ENCODE assay signal across 10 mouse cellular contexts in genomic region chr16:63091471-63092300, GRCm38 (mm10).
DNase-seq lines count a peak whose midpoint lies in the region; ATAC-seq and TF ChIP-seq lines count a peak whose summit lies in the region.
"Had no signal": no experiment of that assay in that cellular context is flagged by ENCODE, and none has a peak within 500 bp of the region (broad histone marks: within the 10 kb centered on the region; RNA-seq: fewer than 3 reads in every experiment).

No protein-coding gene starts in this region.

- H3K27me3 ChIP-seq in lung, embryonic 14.5 days (ENCODE audit: insufficient read depth, low read length): no peaks in the 10 kb centered on the region
- no peaks in the 10 kb centered on the region for H3K27me3 ChIP-seq in hindbrain, embryonic 11.5 days (ENCODE audit: control insufficient read depth, insufficient read depth, low read length)
- H3K27me3 ChIP-seq in kidney, embryonic 15.5 days: no peaks in the 10 kb centered on the region
- H3K27me3 ChIP-seq: liver, embryonic 13.5 days had no signal

- 0 out of 2 replicates have a peak, but pooled peaks cover 2% of the 10 kb centered on the region for H3K4me1 ChIP-seq in lung, embryonic 14.5 days (ENCODE audit: insufficient read depth)
- H3K4me1 ChIP-seq in hindbrain, embryonic 11.5 days (replicated peaks; ENCODE audit: control insufficient read depth, insufficient read depth, low read length): no peaks in the 10 kb centered on the region
- H3K4me1 ChIP-seq in kidney, embryonic 15.5 days: no peaks in the 10 kb centered on the region
- H3K4me1 ChIP-seq: liver, embryonic 13.5 days had no signal

- DNase-seq in lung, embryonic 14.5 days: peak; percentile 47
- DNase-seq in lung, postnatal 10 days: no peak
- DNase-seq in hindbrain, embryonic 11.5 days (ENCODE audit: low spot score): peak; percentile 69
- DNase-seq in mesoderm, embryonic 11.5 days (ENCODE audit: low read depth, low spot score): peak; percentile 71
- DNase-seq in right cerebral cortex, postnatal 4 days: peak; percentile 19
- DNase-seq in adrenal gland, postnatal 14 days: no peak
- DNase-seq: adrenal gland, adult 8-10 months; liver, embryonic 13.5 days had no signal

- ATAC-seq in lung, embryonic 14.5 days (ENCODE audit: insufficient read depth): no peak
- ATAC-seq in hindbrain, embryonic 11.5 days (ENCODE audit: low FRiP score): peak; percentile 91
- ATAC-seq in CD4-positive, CD25-positive, alpha-beta regulatory T cell, adult 4 months: no peak
- no peak for ATAC-seq in kidney, embryonic 15.5 days (replicated peaks; ENCODE audit: low FRiP score)

- H3K4me2 ChIP-seq in lung, embryonic 14.5 days: no peak overlapping the region
- H3K4me2 ChIP-seq in hindbrain, embryonic 11.5 days (replicated peaks; ENCODE audit: low read depth, low read length): no peak overlapping the region
- H3K4me2 ChIP-seq in kidney, embryonic 15.5 days: no peak overlapping the region
- H3K4me2 ChIP-seq: liver, embryonic 13.5 days had no signal

- no peak overlapping the region for H3K9ac ChIP-seq in lung, embryonic 14.5 days
- H3K9ac ChIP-seq in hindbrain, embryonic 11.5 days (ENCODE audit: low read depth, low read length): no peak overlapping the region
- H3K9ac ChIP-seq in kidney, embryonic 15.5 days: no peak overlapping the region
- H3K9ac ChIP-seq: liver, embryonic 13.5 days had no signal

- H3K4me3 ChIP-seq in lung, embryonic 14.5 days (ENCODE audit: low read depth, low read length): no peak overlapping the region
- H3K4me3 ChIP-seq in hindbrain, embryonic 11.5 days (ENCODE audit: low read depth, low read length): no peak overlapping the region
- H3K4me3 ChIP-seq in kidney, embryonic 15.5 days (replicated peaks): no peak overlapping the region
- H3K4me3 ChIP-seq: liver, embryonic 13.5 days had no signal

- no peaks in the 10 kb centered on the region for H3K36me3 ChIP-seq in lung, embryonic 14.5 days (ENCODE audit: insufficient read depth)
- H3K36me3 ChIP-seq in hindbrain, embryonic 11.5 days (ENCODE audit: control insufficient read depth, insufficient read depth, low read length): no peaks in the 10 kb centered on the region
- no peaks in the 10 kb centered on the region for H3K36me3 ChIP-seq in kidney, embryonic 15.5 days
- H3K36me3 ChIP-seq: liver, embryonic 13.5 days had no signal

- peak overlapping the region; percentile 37; the same call in 1 of the 2 replicates for H3K27ac ChIP-seq in lung, embryonic 14.5 days (ENCODE audit: low read depth)
- H3K27ac ChIP-seq in hindbrain, embryonic 11.5 days (ENCODE audit: low read depth, low read length): peak overlapping the region; percentile 66
- H3K27ac ChIP-seq in kidney, embryonic 15.5 days: no peak overlapping the region
- H3K27ac ChIP-seq: liver, embryonic 13.5 days had no signal

- 49% methylated on average over 11 of the region's 11 CpGs for WGBS in lung, embryonic 14.5 days
- WGBS in hindbrain, embryonic 11.5 days: 29% methylated on average over 11 of the region's 11 CpGs
- WGBS in kidney, embryonic 15.5 days: 53% methylated on average over 11 of the region's 11 CpGs

- H3K9me3 ChIP-seq in lung, embryonic 14.5 days (ENCODE audit: low read depth, low read length): no peaks in the 10 kb centered on the region
- no peaks in the 10 kb centered on the region for H3K9me3 ChIP-seq in hindbrain, embryonic 11.5 days (ENCODE audit: control insufficient read depth, low read length)
- H3K9me3 ChIP-seq in kidney, embryonic 15.5 days (replicated peaks): no peaks in the 10 kb centered on the region
- H3K9me3 ChIP-seq: liver, embryonic 13.5 days had no signal

- TF ChIP-seq CTCF in lung, embryonic 14.5 days (IDR thresholded peaks at IDR 0.05; ENCODE audit: low read depth): no peak

Comparison
In these comparisons a context has a peak if more than half of its experiments do, and no peak if none do; other contexts are left out.
1. DNase-seq: peak in lung, embryonic 14.5 days (single experiment), hindbrain, embryonic 11.5 days (single experiment), mesoderm, embryonic 11.5 days (single experiment) and right cerebral cortex, postnatal 4 days (single experiment); none in lung, postnatal 10 days (single experiment) and adrenal gland, postnatal 14 days (single experiment).